Mouse (Mus musculus) cerebellum, postnatal 14 days (tissue): ENCODE measurements at regions not wholly inside any gene's neighbourhood (a gene's known extent, or its start where the extent isn't known, plus 50 kb on each side); places are given as distances from the start of the nearest gene placed in this dataset.

ENCODE experiments used
- DNase-seq, 2 experiments: peaks; one replicate each; pipeline ENCODE4 v3.0.0; 2021; ENCODE audit warnings: mixed read lengths in 2 of 2

GRCm38 (mm10) chr5:69665555-69665954, 73.4 kb upstream of the Gnpda2 start:
- DNase-seq: peak; percentile 9 to 19

- no peak for DNase-seq
These were observed 71.8 kb upstream of the Gnpda2 start for GRCm38 (mm10) chr5:69663961-69664360.
